Mouse (Mus musculus) cerebellum, postnatal 25 days (tissue): Measurements from ENCODE around the gene Alad.

Source experiments
- DNase-seq, 2 experiments: peaks; one replicate each; pipeline ENCODE4 v3.0.0; 2021; ENCODE audit warnings: mixed read lengths in 2 of 2

Alad gene

GRCm38 (mm10) chr4:62519849-62520233 is at the start of gene Alad:
Gene Alad (minus strand): TSS chr4:62519918.
- peak; percentile 89 to 94 for DNase-seq

GRCm38 (mm10) chr4:62568359-62568758 is 48.6 kb upstream of the Alad start:
- no peak for DNase-seq

GRCm38 (mm10) chr4:62567696-62568095 is 48.0 kb upstream of the Alad start:
- DNase-seq = peak; percentile 72 to 77

GRCm38 (mm10) chr4:62566530-62566929 is 46.8 kb upstream of the Alad start:
- no peak for DNase-seq

- no peak for DNase-seq
Measured at GRCm38 (mm10) chr4:62562006-62562405, 42.3 kb upstream of the Alad start.

- no peak for DNase-seq
Measured at GRCm38 (mm10) chr4:62561630-62562001, 41.9 kb upstream of the Alad start.

GRCm38 (mm10) chr4:62560963-62561629 is 41.4 kb upstream of the Alad start:
- DNase-seq = peak; percentile 71 to 85

- no peak for DNase-seq
Measured at GRCm38 (mm10) chr4:62559797-62560329, 40.1 kb upstream of the Alad start, which contains the start of gene Rgs3. Gene Rgs3 (plus strand): TSS chr4:62559847.

GRCm38 (mm10) chr4:62557436-62557835 is 37.7 kb upstream of the Alad start:
- no peak for DNase-seq

GRCm38 (mm10) chr4:62551966-62552365 is 32.2 kb upstream of the Alad start:
- DNase-seq = no peak

GRCm38 (mm10) chr4:62544801-62545200 is 25.1 kb upstream of the Alad start:
- no peak for DNase-seq

- DNase-seq = no peak
Measured at GRCm38 (mm10) chr4:62543782-62544181, 24.1 kb upstream of the Alad start.

GRCm38 (mm10) chr4:62541802-62542201 is 22.1 kb upstream of the Alad start:
- DNase-seq = no peak

- no peak for DNase-seq
Measured at GRCm38 (mm10) chr4:62533729-62534128, 14.0 kb upstream of the Alad start.

- DNase-seq = no peak
Measured at GRCm38 (mm10) chr4:62527655-62528054, 7.9 kb upstream of the Alad start.

- DNase-seq = no peak
Measured at GRCm38 (mm10) chr4:62526256-62526655, 6.5 kb upstream of the Alad start.

GRCm38 (mm10) chr4:62525489-62525811 is 5.7 kb upstream of the Alad start:
- no peak for DNase-seq

- peak; percentile 97 to 98 for DNase-seq
Measured at GRCm38 (mm10) chr4:62524651-62525488, 5.2 kb upstream of the Alad start, which contains the start of the genes Pole3 and 4933430I17Rik. Gene Pole3 (minus strand): TSS chr4:62525068. Gene 4933430I17Rik (plus strand): TSS chr4:62525369.

- no peak for DNase-seq
Measured at GRCm38 (mm10) chr4:62520892-62521400, 1.2 kb upstream of the Alad start.

- no peak for DNase-seq
Measured at GRCm38 (mm10) chr4:62519122-62519848, 433 bp downstream of the Alad start.

GRCm38 (mm10) chr4:62518416-62519121 is 1.1 kb downstream of the Alad start:
- peak; percentile 80 to 83 for DNase-seq
